Mouse (Mus musculus): ENCODE results near the gene Cutc.

DNA sequence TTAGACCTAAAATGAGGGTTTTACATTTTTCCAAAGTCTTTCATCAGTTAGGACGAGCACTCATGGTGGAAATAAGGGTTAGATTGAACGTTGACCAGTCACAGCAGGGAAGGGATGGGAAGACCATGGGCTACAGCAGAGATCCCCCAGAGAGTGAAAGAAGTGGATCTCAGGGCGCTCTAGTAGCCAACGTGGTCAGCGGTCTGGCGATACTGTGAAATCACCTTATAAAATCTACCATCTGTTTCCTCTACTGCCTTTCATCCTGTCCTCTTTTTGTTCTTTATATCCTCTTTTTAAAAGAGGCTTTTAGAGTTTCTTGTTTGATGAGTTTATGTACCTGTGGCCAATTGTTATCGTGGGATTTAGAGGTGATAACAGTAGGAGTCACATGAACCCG lies 32.0 kb downstream of the Cutc start:
- TF ChIP-seq HCFC1 (IDR thresholded peaks at IDR 0.05; ENCODE audit: borderline replicate concordance, insufficient read depth, low read length) (no peak), ZNF384 (IDR thresholded peaks at IDR 0.05; ENCODE audit: low read depth, low read length) (no peak), CHD2 (IDR thresholded peaks at IDR 0.05; ENCODE audit: low read depth, low read length) (no peak)

Data from ES-E14 (cell line).